Mouse (Mus musculus) neutrophil, adult 83 days (primary cell): ENCODE results near the gene Ndufaf7. TPM values are rescaled to one million over a fixed set of nuclear protein-coding genes. Genes with fewer than 3 reads are reported as not detected.

Experiments
- total RNA-seq, 2 experiments: library from RNA; stranded (reverse); gene quantifications; one replicate each; pipeline ENCODE4 v1.2.4; 2023

Ndufaf7 gene
- 10 to 100 TPM; 21.7 to 24.5 TPM for total RNA-seq

GRCm38 (mm10) chr17:78936466-78937228 is at the start of gene Ndufaf7, which contains the start of gene Cebpz:
Gene Ndufaf7 (plus strand): TSS chr17:78937136.
Gene Cebpz (minus strand): TSS chr17:78937066.

GRCm38 (mm10) chr17:78906892-78907291 is 30.0 kb upstream of the Ndufaf7 start, which contains the start of gene Sult6b1:
Gene Sult6b1 (minus strand): TSS chr17:78906992.

GRCm38 (mm10) chr17:78916369-78916813 is 20.5 kb upstream of the Ndufaf7 start, which contains the start of gene Cebpzos:
Gene Cebpzos (plus strand): TSS chr17:78916500.

Other genes starting within 250 kb of the Ndufaf7 start
- 10 to 100 TPM; 43.1 to 44.4 TPM for gene Strn, start 199.9 kb upstream of the Ndufaf7 start, total RNA-seq
- gene Heatr5b, start 101.8 kb upstream of the Ndufaf7 start, total RNA-seq: 10 to 100 TPM; 20.8 to 22.6 TPM
- gene Gpatch11, start 101.6 kb upstream of the Ndufaf7 start, total RNA-seq: 10 to 100 TPM; 19.1 to 24.5 TPM
- 10 to 100 TPM; 31.2 to 35.0 TPM for gene Eif2ak2, start 54.6 kb upstream of the Ndufaf7 start, total RNA-seq
- gene Sult6b1, start 30.1 kb upstream of the Ndufaf7 start, total RNA-seq: not detected
- 10 to 100 TPM in 1 of 2 experiments, 1 to 10 TPM in 1; 5.7 to 11.4 TPM for gene Cebpzos, start 20.6 kb upstream of the Ndufaf7 start, total RNA-seq
- 10 to 100 TPM; 53.3 to 54.4 TPM for gene Cebpz, start 70 bp upstream of the Ndufaf7 start, total RNA-seq
- 10 to 100 TPM; 44.8 to 52.3 TPM for gene Prkd3, start 83.7 kb downstream of the Ndufaf7 start, total RNA-seq
- gene Qpct, start 114.8 kb downstream of the Ndufaf7 start, total RNA-seq: 1 to 10 TPM; 6.7 to 8.3 TPM